9 mouse cellular contexts compared by ENCODE assay signal in the genomic region with DNA sequence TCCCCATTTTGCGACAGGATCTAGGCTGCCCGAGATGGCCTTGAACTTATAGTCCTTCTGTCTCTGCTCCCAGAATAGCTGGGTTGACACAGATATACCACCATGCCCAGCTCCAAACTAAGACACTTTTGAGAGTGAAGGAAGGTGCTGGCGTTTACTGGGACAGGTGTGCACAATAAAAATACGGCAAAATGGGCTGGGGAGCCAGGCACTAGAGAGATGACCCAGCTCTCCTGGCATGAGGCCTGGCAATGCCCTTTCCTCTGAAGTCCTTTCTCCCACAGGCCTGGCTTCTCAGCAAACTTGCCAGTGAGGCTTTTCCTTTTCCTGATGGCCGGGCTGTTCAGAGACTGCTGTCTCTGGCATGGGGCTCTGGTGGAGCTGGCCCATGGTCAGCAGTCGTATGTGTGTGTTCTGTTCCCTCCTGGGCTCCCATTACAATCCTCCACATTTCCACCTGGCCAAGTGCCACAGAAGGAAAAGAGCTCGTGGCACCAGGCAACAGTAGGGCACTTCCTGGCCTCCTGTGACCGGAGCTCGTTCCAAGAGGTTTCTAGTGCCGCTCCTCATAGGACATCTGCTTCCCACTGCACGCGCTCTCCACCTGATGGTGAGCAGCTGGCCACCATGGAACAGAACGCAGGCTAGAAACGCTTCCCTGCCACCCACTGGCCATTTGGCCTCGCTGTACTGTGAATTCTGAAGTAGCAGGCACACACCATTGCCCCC. TPM values are rescaled to one million over a fixed set of nuclear protein-coding genes. Genes with fewer than 3 reads are reported as not detected.
DNase-seq lines count a peak whose midpoint lies in the region; ATAC-seq and TF ChIP-seq lines count a peak whose summit lies in the region.
"Had no signal": no experiment of that assay in that cellular context is flagged by ENCODE, and none has a peak within 500 bp of the region (broad histone marks: within the 10 kb centered on the region; RNA-seq: fewer than 3 reads in every experiment).

No protein-coding gene starts in this region.

- H3K4me1 ChIP-seq in midbrain, postnatal 0 days (ENCODE audit: insufficient read depth, low read length): peaks cover 3% of the 10 kb centered on the region; the same call in 1 of the 2 replicates

- peak; percentile 31 to 53 for DNase-seq in left cerebral cortex, postnatal 10 days (ENCODE audit: extremely low spot score in 1 of 2, low spot score in 2 of 2)
- DNase-seq in left cerebral cortex, adult 18-20 months (ENCODE audit: low spot score in 2 of 2): no peak
- peak; percentile 82 to 83 for DNase-seq in cerebellum, adult 18-20 months
- peak; percentile 21 to 24 for DNase-seq in gastrocnemius, adult 8-10 months (ENCODE audit: low spot score in 2 of 2)
- DNase-seq in midbrain, postnatal 0 days (ENCODE audit: low spot score): peak; percentile 86
- no peak for DNase-seq in thymus, adult 18-20 months
- no peak for DNase-seq in urinary bladder, adult 18-20 months (ENCODE audit: low spot score in 2 of 2)

- no peak overlapping the region for H3K27ac ChIP-seq in midbrain, postnatal 0 days (ENCODE audit: low read depth, low read length)
- H3K27ac ChIP-seq: heart, embryonic 15.5 days; neural tube, embryonic 12.5 days had no signal

- no peaks in the 10 kb centered on the region for H3K9me3 ChIP-seq in midbrain, postnatal 0 days (ENCODE audit: low read length)
- H3K9me3 ChIP-seq: heart, embryonic 15.5 days; neural tube, embryonic 12.5 days had no signal

- TF ChIP-seq CTCF in midbrain, postnatal 0 days (IDR thresholded peaks at IDR 0.05): peak; percentile 41

- intact Hi-C loops in left cerebral cortex, postnatal 10 days (cut with DNase I): loop anchor here (5.0 kb wide), 1 partner anchor 99 kb away; no protein-coding TSS in a partner anchor

- 0 out of 2 replicates have a peak, but pooled peaks cover under 1% of the 10 kb centered on the region for H3K36me3 ChIP-seq in midbrain, postnatal 0 days (ENCODE audit: insufficient read depth, low read length)
- H3K36me3 ChIP-seq: heart, embryonic 15.5 days had no signal

- no peaks in the 10 kb centered on the region for H3K27me3 ChIP-seq in midbrain, postnatal 0 days (ENCODE audit: insufficient read depth, low read length)
- H3K27me3 ChIP-seq: heart, embryonic 15.5 days; neural tube, embryonic 12.5 days had no signal

- no peak overlapping the region for H3K4me3 ChIP-seq in midbrain, postnatal 0 days (ENCODE audit: low read depth, low read length)
- H3K4me3 ChIP-seq: heart, embryonic 15.5 days; neural tube, embryonic 12.5 days had no signal

- no peak; the same call in 1 of the 2 replicates for ATAC-seq in midbrain, postnatal 0 days (ENCODE audit: low FRiP score)

- 65% methylated on average over 15 of the region's 15 CpGs for WGBS in midbrain, postnatal 0 days

- no peak overlapping the region for H3K4me2 ChIP-seq in midbrain, postnatal 0 days (ENCODE audit: low read depth, low read length, poor library complexity, severe bottlenecking)
- H3K4me2 ChIP-seq: heart, embryonic 15.5 days had no signal

- H3K9ac ChIP-seq in midbrain, postnatal 0 days (replicated peaks; ENCODE audit: low read length, poor library complexity, severe bottlenecking): no peak overlapping the region
- H3K9ac ChIP-seq: heart, embryonic 15.5 days; neural tube, embryonic 12.5 days had no signal

RNA-seq across cellular contexts. Expression of a gene that starts 14.5 kb away (rescaled TPM):
- 10 to 100 TPM; 43.1 to 43.2 TPM for total RNA-seq in left cerebral cortex, postnatal 10 days (2021)
- total RNA-seq in left cerebral cortex, adult 18-20 months (2021): 10 to 100 TPM; 48.8 to 48.9 TPM
- 10 to 100 TPM in 3 of 4 experiments, 1 to 10 TPM in 1; 7.7 to 12.0 (median 11.0) TPM for total RNA-seq in gastrocnemius, adult 8-10 months (2022)
- total RNA-seq in midbrain, postnatal 0 days (2014; rRNA removed): 61.6 and 61.9 TPM in 2 replicates
- 36.6 and 38.9 TPM in 2 replicates for polyA plus RNA-seq in midbrain, postnatal 0 days (2015; fragmentation: Nextera tagmentation; extraction: Ambion mirVana)

RNA-seq across cellular contexts. Expression of a gene that starts 26.0 kb away (rescaled TPM):
- 10 to 100 TPM; 49.3 to 52.2 TPM for total RNA-seq in left cerebral cortex, postnatal 10 days (2021)
- 10 to 100 TPM; 40.8 to 43.3 TPM for total RNA-seq in left cerebral cortex, adult 18-20 months (2021)
- 10 to 100 TPM; 33.3 to 37.5 (median 35.5) TPM for total RNA-seq in gastrocnemius, adult 8-10 months (2022)
- total RNA-seq in midbrain, postnatal 0 days (2014; rRNA removed): 29.0 and 38.1 TPM in 2 replicates
- 47.6 and 53.2 TPM in 2 replicates for polyA plus RNA-seq in midbrain, postnatal 0 days (2015; fragmentation: Nextera tagmentation; extraction: Ambion mirVana)

Comparison
In these comparisons a context has a peak if more than half of its experiments do, and no peak if none do; other contexts are left out.
1. DNase-seq: peak in left cerebral cortex, postnatal 10 days (2 of 2), cerebellum, adult 18-20 months (2 of 2), gastrocnemius, adult 8-10 months (2 of 2) and midbrain, postnatal 0 days (single experiment); none in left cerebral cortex, adult 18-20 months (0 of 2), thymus, adult 18-20 months (0 of 2) and urinary bladder, adult 18-20 months (0 of 2).